Mouse (Mus musculus): Measurements from ENCODE around the gene Epop.

DNA sequence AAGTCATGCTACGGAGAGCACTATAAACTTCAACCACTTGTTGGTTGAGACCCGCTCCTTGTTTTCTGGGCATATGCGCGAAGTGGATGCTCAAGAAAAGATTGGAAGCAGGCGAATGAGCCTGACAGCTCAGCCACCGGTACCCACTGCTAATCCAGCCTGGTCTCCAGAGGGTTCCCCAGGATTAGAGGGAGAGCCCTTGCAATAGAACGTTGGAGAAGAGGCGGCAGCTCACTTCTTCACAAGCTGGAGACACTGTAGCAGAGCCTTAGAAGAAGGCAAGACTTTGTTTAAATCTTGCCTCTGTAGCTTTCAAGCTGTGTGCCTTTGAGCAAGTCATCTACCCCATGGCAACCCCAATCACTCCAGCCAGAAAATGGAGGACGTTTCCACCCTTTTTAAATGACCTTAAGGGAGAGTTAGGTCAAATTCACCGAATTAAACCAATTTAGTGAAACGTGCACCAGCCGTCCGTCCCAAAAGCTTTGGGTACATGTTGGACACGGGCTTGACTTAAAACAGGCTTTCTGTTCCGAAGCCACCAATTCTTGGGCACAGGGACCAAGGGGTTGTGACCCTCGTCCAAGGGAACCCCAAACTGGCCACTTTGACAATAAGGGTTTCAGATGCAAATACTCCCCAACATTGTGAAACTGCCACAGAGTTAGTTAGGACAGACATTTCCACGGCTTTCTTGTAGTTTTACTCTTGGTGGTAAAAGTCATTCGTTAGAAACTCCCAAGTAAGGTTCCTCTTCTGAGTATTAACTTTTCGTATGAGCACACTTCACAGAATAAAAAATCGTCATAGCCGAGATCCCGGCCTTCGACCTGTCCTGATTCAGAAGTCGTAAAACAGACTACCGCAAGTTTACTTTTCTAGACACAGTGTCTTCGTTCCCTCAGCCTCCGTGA is 31.5 kb upstream of the Epop start:
- TF ChIP-seq CTCF (conservative IDR thresholded peaks at IDR 0.05; ENCODE audit: insufficient read depth, insufficient read length, low read depth, low read length) (no peak), POLR2A (IDR thresholded peaks at IDR 0.05; ENCODE audit: low read depth, low read length) (no peak)
